Mouse (Mus musculus) hindbrain, embryonic 12.5 days (tissue): ENCODE data around the gene Dtx3l. TPM values are rescaled to one million over a fixed set of nuclear protein-coding genes. Genes with fewer than 3 reads are reported as not detected.

Experiments used
- ATAC-seq: fragments of 200-750 bp; cut with Nextera tagmentation; 2 replicates; pipeline ENCODE4 v1.8.0; 2017; ENCODE audit warnings: moderate TSS enrichment; ENCODE audit not compliant: low FRiP score
- H3K27ac ChIP-seq: fragments of 300-500 bp; sonication (generic); 2 replicates; pipeline ENCODE4 v1.5.1; 2016; ENCODE audit warnings: mild to moderate bottlenecking
- H3K27me3 ChIP-seq: fragments of 300-500 bp; sonication (generic); 2 replicates; pipeline ENCODE4 v1.6.1; 2016; ENCODE audit warnings: mild to moderate bottlenecking
- H3K36me3 ChIP-seq: fragments of 300-500 bp; sonication (generic); 2 replicates; pipeline ENCODE4 v1.6.1; 2016; ENCODE audit warnings: mild to moderate bottlenecking
- H3K4me1 ChIP-seq: fragments of 300-500 bp; sonication (generic); 2 replicates; pipeline ENCODE4 v1.6.1; 2016
- H3K4me2 ChIP-seq: fragments of 300-500 bp; sonication (generic); replicated peaks from 2 replicates; pipeline ENCODE4 v1.6.1; 2016; ENCODE audit warnings: mild to moderate bottlenecking
- H3K4me3 ChIP-seq: fragments of 300-500 bp; sonication (generic); 2 replicates; pipeline ENCODE4 v1.5.1; 2016; ENCODE audit warnings: mild to moderate bottlenecking
- H3K9ac ChIP-seq: fragments of 300-500 bp; sonication (generic); 2 replicates; pipeline ENCODE4 v1.6.1; 2016; ENCODE audit warnings: mild to moderate bottlenecking, moderate library complexity
- H3K9me3 ChIP-seq: fragments of 300-500 bp; sonication (generic); replicated peaks from 2 replicates; pipeline ENCODE4 v1.6.1; 2016; ENCODE audit warnings: mild to moderate bottlenecking
- WGBS: fragments of 180-500 bp; shearing (Covaris S2); methylation state at CpG from one replicate; pipeline ENCODE4 v1.1.7; 2016; 5-methylcytosine and 5-hydroxymethylcytosine counted together
- polyA plus RNA-seq: library from polyadenylated mRNA; unstranded; fragments of >200 nt; fragmentation: Nextera tagmentation; extraction: Ambion mirVana; gene quantifications from 2 replicates; pipeline ENCODE4 v1.2.1, GENCODE M21; 2016

Dtx3l gene
- polyA plus RNA-seq, 1 experiment from 2014 or later: 2.0 TPM

DNA sequence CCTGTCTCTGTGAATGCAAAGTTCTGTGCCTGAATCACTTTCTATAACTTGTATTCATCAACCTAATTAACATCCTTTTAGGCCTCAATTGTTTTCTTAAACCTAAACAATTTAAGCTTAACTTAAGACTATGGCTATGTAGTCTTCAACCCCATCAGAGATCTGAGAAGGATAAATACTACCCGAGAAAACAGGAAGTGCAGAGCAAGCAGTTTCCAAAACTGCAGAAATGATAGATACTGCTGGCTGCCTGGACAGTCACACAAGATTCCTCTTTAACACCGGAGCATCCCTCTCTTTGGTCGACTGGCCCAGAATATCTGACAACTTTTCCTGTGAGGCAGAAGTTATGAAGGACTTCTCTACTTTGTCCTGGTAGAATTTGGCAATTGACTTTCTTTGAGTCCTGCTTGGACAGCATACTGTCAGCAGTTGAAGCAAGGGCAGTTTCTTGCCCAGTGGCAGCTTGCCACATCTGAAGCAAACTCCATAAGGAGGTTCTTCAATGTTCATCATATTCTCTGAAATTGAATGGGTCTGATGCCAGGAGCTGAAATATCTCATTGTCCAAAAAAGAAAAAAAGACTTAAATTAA, 16.6 kb downstream of the Dtx3l start:
- no peak overlapping the region for H3K4me2 ChIP-seq
- H3K36me3 ChIP-seq: no peaks in the 10 kb centered on the region
- no peaks in the 10 kb centered on the region for H3K4me1 ChIP-seq
- no peak overlapping the region for H3K9ac ChIP-seq
- no peak overlapping the region for H3K27ac ChIP-seq
- H3K27me3 ChIP-seq: no peaks in the 10 kb centered on the region
- H3K4me3 ChIP-seq: no peak overlapping the region
- no peak for ATAC-seq
- WGBS: 79% methylated on average over 3 of the region's 3 CpGs
- no peaks in the 10 kb centered on the region for H3K9me3 ChIP-seq

DNA sequence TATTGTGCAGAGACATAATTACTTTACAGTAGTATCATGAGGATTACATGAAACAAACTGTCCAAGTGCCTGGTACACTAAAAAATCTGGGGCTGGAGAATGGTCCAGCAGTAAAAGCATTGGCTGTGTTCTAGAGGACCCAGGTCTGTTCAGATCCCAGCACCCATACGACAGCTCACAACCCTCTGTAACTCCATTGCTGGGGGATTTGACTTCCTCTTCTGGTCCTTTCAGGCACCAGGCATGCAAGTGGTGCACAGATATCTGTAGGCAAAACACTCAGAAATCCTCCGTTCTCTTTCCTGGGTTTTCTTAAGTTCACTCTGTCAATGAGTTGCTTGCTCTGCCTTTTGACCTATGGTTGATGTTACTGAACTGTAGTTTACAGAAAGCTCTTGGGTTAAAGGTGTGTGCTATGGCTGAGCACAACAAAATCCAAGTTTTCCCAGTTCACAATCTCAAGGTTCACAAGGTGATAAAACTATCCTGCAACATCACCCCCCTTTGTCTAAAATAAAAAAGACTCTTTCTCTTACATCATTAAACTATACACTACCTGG, 17.2 kb downstream of the Dtx3l start:
- no peak overlapping the region for H3K27ac ChIP-seq
- no peaks in the 10 kb centered on the region for H3K36me3 ChIP-seq
- no peak overlapping the region for H3K4me2 ChIP-seq
- no peak overlapping the region for H3K4me3 ChIP-seq
- no peaks in the 10 kb centered on the region for H3K9me3 ChIP-seq
- H3K27me3 ChIP-seq: no peaks in the 10 kb centered on the region
- H3K9ac ChIP-seq: no peak overlapping the region
- no peaks in the 10 kb centered on the region for H3K4me1 ChIP-seq
- 85% methylated on average over 2 of the region's 2 CpGs for WGBS
- no peak for ATAC-seq

DNA sequence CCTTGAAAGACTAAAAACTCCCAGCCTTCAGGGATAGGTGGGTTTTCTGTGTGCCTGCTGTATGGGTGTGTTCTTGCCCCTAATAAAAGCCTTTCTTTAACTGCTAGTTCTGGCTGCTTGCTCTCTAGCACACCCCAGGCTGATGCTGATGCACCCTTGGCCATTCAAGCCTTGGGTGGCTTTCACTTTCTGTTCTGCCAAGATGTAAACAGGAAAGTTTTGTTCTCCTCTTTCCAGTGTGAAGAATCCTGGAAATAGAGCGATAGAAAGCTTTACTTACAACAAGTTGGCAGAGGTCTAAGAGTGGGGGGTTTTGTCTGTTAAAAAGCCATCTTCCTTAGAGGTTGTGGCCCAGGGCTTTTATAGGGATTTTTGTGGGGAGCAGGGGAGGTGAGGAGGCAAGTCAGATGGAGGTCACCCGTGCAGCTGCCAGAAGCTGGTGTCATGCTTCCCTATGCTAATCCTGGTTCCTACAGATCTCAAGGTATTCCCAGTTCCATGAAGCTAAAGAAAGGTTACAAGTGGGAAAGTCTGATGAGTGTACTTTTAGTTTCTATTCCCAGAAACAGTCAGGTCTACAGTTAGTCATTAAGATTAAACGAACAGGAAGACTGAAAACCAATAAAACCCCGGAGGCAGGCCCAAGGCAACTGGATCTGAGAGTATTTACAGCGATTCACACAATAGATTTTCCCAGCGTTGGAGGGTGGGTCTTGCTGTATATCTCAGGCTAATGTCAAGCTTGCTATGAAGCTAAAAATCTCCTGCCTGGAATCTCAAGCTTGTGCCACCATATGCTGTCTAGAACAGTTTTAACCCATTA, 20.0 kb downstream of the Dtx3l start:
- no peak overlapping the region for H3K9ac ChIP-seq
- no peaks in the 10 kb centered on the region for H3K4me1 ChIP-seq
- no peaks in the 10 kb centered on the region for H3K9me3 ChIP-seq
- no peak overlapping the region for H3K4me2 ChIP-seq
- ATAC-seq: no peak
- no peak overlapping the region for H3K4me3 ChIP-seq
- no peaks in the 10 kb centered on the region for H3K27me3 ChIP-seq
- no peak overlapping the region for H3K27ac ChIP-seq
- H3K36me3 ChIP-seq: no peaks in the 10 kb centered on the region
- 89% methylated on average over 6 of the region's 6 CpGs for WGBS

- H3K4me1 ChIP-seq: no peaks in the 10 kb centered on the region
- H3K9ac ChIP-seq: no peak overlapping the region
- H3K36me3 ChIP-seq: no peaks in the 10 kb centered on the region
- ATAC-seq: no peak
- no peak overlapping the region for H3K4me2 ChIP-seq
- no peak overlapping the region for H3K27ac ChIP-seq
- WGBS: 79% methylated on average over 5 of the region's 5 CpGs
- H3K9me3 ChIP-seq: no peaks in the 10 kb centered on the region
- no peaks in the 10 kb centered on the region for H3K27me3 ChIP-seq
- no peak overlapping the region for H3K4me3 ChIP-seq
Observed at GRCm38 (mm10) chr16:35914301-35914700, 24.6 kb downstream of the Dtx3l start.

- no peak overlapping the region for H3K9ac ChIP-seq
- WGBS: 79% methylated on average over 1 of the region's 1 CpGs
- H3K4me3 ChIP-seq: no peak overlapping the region
Observed at GRCm38 (mm10) chr16:35913526-35913925, 25.4 kb downstream of the Dtx3l start.

DNA sequence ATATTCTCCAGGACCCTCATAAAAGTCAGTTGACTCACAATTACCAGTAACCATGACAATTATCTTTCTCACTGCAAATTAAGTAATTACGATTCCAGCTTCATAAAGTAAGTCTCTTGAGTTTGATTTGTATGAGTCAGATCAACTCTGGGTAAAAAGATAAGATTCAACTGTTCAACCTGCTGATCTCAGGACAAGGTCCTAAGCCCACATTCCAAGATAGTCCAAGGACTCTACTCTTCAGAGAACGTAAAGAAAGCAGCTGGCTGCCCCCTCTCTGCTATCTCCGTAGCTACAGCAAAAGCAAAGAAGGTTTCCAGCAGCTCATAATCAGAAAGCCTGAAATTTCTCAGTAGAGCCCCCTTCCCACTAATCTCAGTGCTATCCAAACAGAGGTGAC, 27.5 kb downstream of the Dtx3l start:
- Histone ChIP-seq H3K4me1 (no peaks in the 10 kb centered on the region), H3K4me2 (no peak overlapping the region), H3K4me3 (no peak overlapping the region), H3K27ac (no peak overlapping the region), H3K36me3 (no peaks in the 10 kb centered on the region), H3K9me3 (peaks cover 4% of the 10 kb centered on the region; the same call in 1 of the 2 replicates), H3K27me3 (no peaks in the 10 kb centered on the region), H3K9ac (no peak overlapping the region)
- WGBS: 86% methylated on average over 3 of the region's 3 CpGs
- ATAC-seq: no peak

More at GRCm38 (mm10) chr16:35913526-35913925, 25.4 kb downstream of the Dtx3l start:
- H3K36me3 ChIP-seq: no peaks in the 10 kb centered on the region
- H3K27ac ChIP-seq: no peak overlapping the region
- H3K9me3 ChIP-seq: peaks cover 4% of the 10 kb centered on the region; the same call in 1 of the 2 replicates
- no peaks in the 10 kb centered on the region for H3K4me1 ChIP-seq
- H3K27me3 ChIP-seq: no peaks in the 10 kb centered on the region
- no peak for ATAC-seq
- H3K4me2 ChIP-seq: no peak overlapping the region

- H3K9ac ChIP-seq: no peak overlapping the region
- no peak overlapping the region for H3K27ac ChIP-seq
- H3K4me2 ChIP-seq: no peak overlapping the region
- no peaks in the 10 kb centered on the region for H3K4me1 ChIP-seq
- ATAC-seq: no peak
- no peaks in the 10 kb centered on the region for H3K27me3 ChIP-seq
- 44% methylated on average over 4 of the region's 4 CpGs for WGBS
- H3K36me3 ChIP-seq: no peaks in the 10 kb centered on the region
- H3K4me3 ChIP-seq: no peak overlapping the region
- peaks cover 4% of the 10 kb centered on the region; the same call in 1 of the 2 replicates for H3K9me3 ChIP-seq
Observed at GRCm38 (mm10) chr16:35907432-35908201, 31.3 kb downstream of the Dtx3l start.

GRCm38 (mm10) chr16:35906887-35907286, 32.1 kb downstream of the Dtx3l start:
- no peak overlapping the region for H3K4me3 ChIP-seq

DNA sequence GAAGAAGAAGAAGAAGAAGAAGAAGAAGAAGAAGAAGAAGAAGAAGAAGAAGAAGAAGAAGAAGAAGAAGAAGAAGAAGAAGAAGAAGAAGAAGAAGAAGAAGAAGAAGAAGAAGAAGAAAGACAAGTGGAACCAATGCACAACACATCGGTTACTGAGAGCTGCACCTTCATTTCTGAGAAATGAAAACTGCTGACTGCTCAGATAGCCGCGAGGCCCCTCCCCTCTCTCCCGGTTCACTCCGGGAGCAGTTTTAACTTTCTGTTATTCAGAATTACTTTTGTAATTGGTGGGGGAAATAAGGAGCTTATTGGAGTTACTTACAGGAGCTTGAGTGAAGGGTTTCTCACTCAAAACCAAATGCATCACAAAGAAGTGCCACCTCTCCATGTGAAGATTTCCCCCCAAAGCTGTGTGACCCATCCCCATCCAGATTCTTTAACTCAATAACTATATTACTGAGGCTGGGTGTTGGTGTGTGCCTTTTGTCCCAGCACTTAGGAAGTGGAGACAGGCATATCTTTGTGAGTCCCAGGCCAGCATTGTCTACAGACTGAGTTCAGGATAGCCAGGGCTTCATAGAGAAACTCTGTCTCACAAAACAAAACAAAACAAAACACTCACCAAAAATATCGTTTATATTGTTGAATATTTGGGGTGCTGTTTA, 33.0 kb downstream of the Dtx3l start:
- H3K27ac ChIP-seq: no peak overlapping the region
- no peak overlapping the region for H3K9ac ChIP-seq
- no peak for ATAC-seq
- no peaks in the 10 kb centered on the region for H3K36me3 ChIP-seq
- no peaks in the 10 kb centered on the region for H3K27me3 ChIP-seq
- H3K4me1 ChIP-seq: no peaks in the 10 kb centered on the region
- WGBS: 82% methylated on average over 6 of the region's 6 CpGs
- peaks cover 4% of the 10 kb centered on the region; the same call in 1 of the 2 replicates for H3K9me3 ChIP-seq
- H3K4me3 ChIP-seq: no peak overlapping the region
- no peak overlapping the region for H3K4me2 ChIP-seq

More at GRCm38 (mm10) chr16:35906887-35907286, 32.1 kb downstream of the Dtx3l start:
- no peak for ATAC-seq
- H3K9ac ChIP-seq: no peak overlapping the region
- peaks cover 4% of the 10 kb centered on the region; the same call in 1 of the 2 replicates for H3K9me3 ChIP-seq
- H3K27ac ChIP-seq: no peak overlapping the region
- H3K36me3 ChIP-seq: no peaks in the 10 kb centered on the region
- no peaks in the 10 kb centered on the region for H3K27me3 ChIP-seq
- no peak overlapping the region for H3K4me2 ChIP-seq
- 72% methylated on average over 7 of the region's 7 CpGs for WGBS
- no peaks in the 10 kb centered on the region for H3K4me1 ChIP-seq

GRCm38 (mm10) chr16:35905355-35905754, 33.6 kb downstream of the Dtx3l start:
- H3K4me1 ChIP-seq: no peaks in the 10 kb centered on the region
- ATAC-seq: no peak
- 77% methylated on average over 3 of the region's 3 CpGs for WGBS
- no peak overlapping the region for H3K4me2 ChIP-seq
- no peak overlapping the region for H3K4me3 ChIP-seq
- no peak overlapping the region for H3K27ac ChIP-seq
- H3K9ac ChIP-seq: no peak overlapping the region
- no peaks in the 10 kb centered on the region for H3K36me3 ChIP-seq
- H3K27me3 ChIP-seq: no peaks in the 10 kb centered on the region
- peaks cover 4% of the 10 kb centered on the region; the same call in 1 of the 2 replicates for H3K9me3 ChIP-seq

DNA sequence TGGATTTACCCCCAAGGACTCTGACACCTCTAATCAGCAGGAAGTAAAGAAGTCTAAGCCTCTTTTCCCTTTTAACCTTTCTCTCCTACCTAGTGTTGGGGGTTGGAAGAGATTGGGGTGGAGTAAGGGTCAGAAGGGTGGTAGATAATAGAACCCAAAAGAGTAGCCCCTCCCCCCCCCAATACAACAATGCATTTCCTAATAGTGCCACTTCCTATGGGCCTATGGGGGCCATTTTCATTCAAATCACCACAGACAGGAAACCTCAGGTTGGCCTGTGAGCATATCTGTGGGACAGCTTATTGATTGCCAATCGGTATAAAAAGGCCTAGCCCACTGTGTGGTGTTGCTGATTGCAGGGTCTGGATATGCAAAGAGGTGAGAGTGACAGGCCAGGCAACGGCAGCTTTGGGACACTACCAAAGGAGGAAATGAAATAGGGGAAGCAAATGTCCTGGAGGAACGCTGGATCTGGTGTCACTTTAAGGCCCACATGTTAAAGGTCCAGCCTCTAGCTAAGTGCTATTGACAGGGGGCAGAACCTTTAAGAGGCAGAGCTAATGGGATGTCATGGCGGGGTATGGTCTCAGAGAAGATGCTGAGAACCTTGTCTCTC, 34.7 kb downstream of the Dtx3l start:
- Histone ChIP-seq H3K36me3 (no peaks in the 10 kb centered on the region), H3K4me2 (no peak overlapping the region), H3K9me3 (peaks cover 4% of the 10 kb centered on the region; the same call in 1 of the 2 replicates), H3K27ac (no peak overlapping the region), H3K27me3 (no peaks in the 10 kb centered on the region), H3K4me3 (no peak overlapping the region), H3K9ac (no peak overlapping the region), H3K4me1 (no peaks in the 10 kb centered on the region)
- ATAC-seq: no peak
- WGBS: 72% methylated on average over 4 of the region's 4 CpGs
